ENCODE assay signal across 24 mouse cellular contexts in the genomic region with DNA sequence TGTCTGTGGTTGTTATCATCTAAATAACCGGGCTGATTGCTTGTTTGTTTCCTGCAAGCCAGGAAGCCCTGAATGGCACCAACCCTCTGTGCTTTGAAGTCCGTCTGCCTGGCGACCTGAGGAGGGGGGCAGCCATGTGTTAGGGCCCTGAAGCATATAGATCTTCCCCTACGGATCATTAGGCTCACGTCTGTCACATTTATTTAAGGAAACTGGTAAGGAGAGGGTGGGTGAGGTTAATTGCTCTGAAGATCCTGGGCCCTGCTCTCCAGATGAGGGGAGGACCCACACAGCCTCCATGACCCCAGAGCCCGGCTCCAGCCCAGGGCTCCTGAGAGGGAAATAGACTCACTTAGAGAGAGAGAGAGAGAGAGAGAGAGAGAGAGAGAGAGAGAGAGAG. TPM values are rescaled to one million over a fixed set of nuclear protein-coding genes. Genes with fewer than 3 reads are reported as not detected.
DNase-seq lines count a peak whose midpoint lies in the region; ATAC-seq lines count a peak whose summit lies in the region.
"Had no signal": no experiment of that assay in that cellular context is flagged by ENCODE, and none has a peak within 500 bp of the region (broad histone marks: within the 10 kb centered on the region; RNA-seq: fewer than 3 reads in every experiment).

No protein-coding gene starts in this region.

- 8% methylated on average over 6 of the region's 6 CpGs for WGBS in heart, embryonic 11.5 days (ENCODE audit: insufficient replicate concordance)
- 27% methylated on average over 6 of the region's 6 CpGs for WGBS in heart, embryonic 15.5 days

- H3K27ac ChIP-seq in heart, embryonic 11.5 days (ENCODE audit: low read depth, low read length) = peak overlapping the region; percentile 93
- H3K27ac ChIP-seq in heart, embryonic 15.5 days = peak overlapping the region; percentile 63
- H3K27ac ChIP-seq: embryonic facial prominence, embryonic 13.5 days; forebrain, embryonic 12.5 days; hindbrain, embryonic 10.5 days; hindbrain, embryonic 15.5 days had no signal

- H3K9me3 ChIP-seq in heart, embryonic 11.5 days (replicated peaks; ENCODE audit: control insufficient read depth, low read length) = no peaks in the 10 kb centered on the region
- no peaks in the 10 kb centered on the region for H3K9me3 ChIP-seq in heart, embryonic 15.5 days (replicated peaks)
- no peaks in the 10 kb centered on the region for H3K9me3 ChIP-seq in megakaryocyte, embryonic 14.5 days
- H3K9me3 ChIP-seq: embryonic facial prominence, embryonic 13.5 days; forebrain, embryonic 12.5 days; hindbrain, embryonic 10.5 days; hindbrain, embryonic 15.5 days had no signal

- no peak for ATAC-seq in heart, embryonic 11.5 days (replicated peaks; ENCODE audit: insufficient number of reproducible peaks, low FRiP score, low TSS enrichment)
- ATAC-seq in heart, embryonic 15.5 days (replicated peaks; ENCODE audit: insufficient number of reproducible peaks, insufficient read depth, low FRiP score, low read depth) = no peak
- ATAC-seq in megakaryocyte, adult 5-6 weeks (ENCODE audit: poor library complexity, severe bottlenecking) = no peak
- ATAC-seq: activated CD4-positive, CD25-positive, alpha-beta regulatory T cell, adult 4 months; forebrain, embryonic 16.5 days; Patski had no signal

- H3K9ac ChIP-seq in heart, embryonic 11.5 days (ENCODE audit: low read depth, low read length) = peak overlapping the region; percentile 24; the same call in 1 of the 2 replicates
- no peak overlapping the region for H3K9ac ChIP-seq in heart, embryonic 15.5 days
- H3K9ac ChIP-seq: embryonic facial prominence, embryonic 13.5 days; forebrain, embryonic 12.5 days; hindbrain, embryonic 15.5 days had no signal

- peaks cover 54% of the 10 kb centered on the region for H3K27me3 ChIP-seq in heart, embryonic 11.5 days (ENCODE audit: control insufficient read depth, insufficient read depth, low read length)
- peaks cover 78% of the 10 kb centered on the region for H3K27me3 ChIP-seq in heart, embryonic 15.5 days
- peaks cover 83% of the 10 kb centered on the region for H3K27me3 ChIP-seq in megakaryocyte, embryonic 14.5 days (replicated peaks)
- H3K27me3 ChIP-seq: CH12.LX had no signal

- H3K36me3 ChIP-seq in heart, embryonic 11.5 days (ENCODE audit: control insufficient read depth, insufficient read depth, low read length) = no peaks in the 10 kb centered on the region
- no peaks in the 10 kb centered on the region for H3K36me3 ChIP-seq in heart, embryonic 15.5 days
- no peaks in the 10 kb centered on the region for H3K36me3 ChIP-seq in megakaryocyte, embryonic 14.5 days (replicated peaks; ENCODE audit: low read length)
- H3K36me3 ChIP-seq: embryonic facial prominence, embryonic 13.5 days; forebrain, embryonic 12.5 days; hindbrain, embryonic 10.5 days; hindbrain, embryonic 15.5 days had no signal

- no peak for DNase-seq in heart, postnatal 14 days
- DNase-seq in heart, adult 18-20 months = no peak
- no peak for DNase-seq in adrenal gland, adult 8-10 months
- DNase-seq: adrenal gland, postnatal 25 days; cerebellum, adult 18-20 months; cerebellum, adult 9-11 months; cerebellum, postnatal 36 days; gastrocnemius, postnatal 10 days; kidney, adult 11 months; kidney, adult 9 months had no signal

- intact Hi-C loops in heart, postnatal 14 days (cut with DNase I) = no loop called here

- 0 out of 2 replicates have a peak, but pooled peaks cover 6% of the 10 kb centered on the region for H3K4me1 ChIP-seq in heart, embryonic 11.5 days (ENCODE audit: control insufficient read depth, insufficient read depth, low read length)
- H3K4me1 ChIP-seq in heart, embryonic 15.5 days (replicated peaks) = peaks cover 15% of the 10 kb centered on the region; the same call in 1 of the 2 replicates
- no peaks in the 10 kb centered on the region for H3K4me1 ChIP-seq in megakaryocyte, embryonic 14.5 days
- H3K4me1 ChIP-seq: forebrain, embryonic 12.5 days; hindbrain, embryonic 15.5 days had no signal

- no peak overlapping the region for H3K4me3 ChIP-seq in heart, embryonic 11.5 days (ENCODE audit: low read depth, low read length)
- H3K4me3 ChIP-seq in heart, embryonic 15.5 days = no peak overlapping the region
- H3K4me3 ChIP-seq in megakaryocyte, embryonic 14.5 days (replicated peaks) = peak overlapping the region; percentile 11
- H3K4me3 ChIP-seq: embryonic facial prominence, embryonic 13.5 days; forebrain, embryonic 12.5 days; hindbrain, embryonic 10.5 days; hindbrain, embryonic 15.5 days had no signal

- no peak overlapping the region for H3K4me2 ChIP-seq in heart, embryonic 11.5 days
- no peak overlapping the region for H3K4me2 ChIP-seq in heart, embryonic 15.5 days
- H3K4me2 ChIP-seq: embryonic facial prominence, embryonic 13.5 days; forebrain, embryonic 12.5 days; hindbrain, embryonic 15.5 days had no signal

RNA-seq across cellular contexts. Expression of a gene that starts 37.1 kb away (rescaled TPM):
- polyA plus RNA-seq in heart, embryonic 11.5 days (2014; fragmentation: Nextera tagmentation; extraction: Ambion mirVana) = 40.1 and 41.1 TPM in 2 replicates
- total RNA-seq in heart, postnatal 14 days (2021) = 10 to 100 TPM; 18.9 to 36.8 TPM
- polyA plus RNA-seq in heart, embryonic 15.5 days (2015; fragmentation: Nextera tagmentation; extraction: Ambion mirVana) = 30.1 and 33.8 TPM in 2 replicates
- 10 to 100 TPM; 18.5 to 25.8 TPM for total RNA-seq in heart, adult 18-20 months (2021)
- polyA plus RNA-seq in megakaryocyte, embryonic 14.5 days (2012; ENCODE audit: insufficient read depth, low replicate concordance) = 0.06 TPM in 1 of 2 replicates, not detected in the other
- total RNA-seq in megakaryocyte, adult 5-6 weeks (2015) = not detected in 2 replicates
- not detected in 2 replicates for total RNA-seq in megakaryocyte, adult 5-6 weeks (2017)
- total RNA-seq in adrenal gland, adult 8-10 months (2022) = under 1 TPM in 3 of 4 experiments, not detected in 1; 0.17 to 0.20 (median 0.19) TPM
- total RNA-seq: CH12.LX had no signal
- polyA plus RNA-seq: activated CD4-positive, CD25-positive, alpha-beta regulatory T cell, adult 4 months; forebrain, embryonic 16.5 days; frontal cortex, adult 2 months; hindbrain, embryonic 10.5 days; intestine, embryonic 14.5 days; Patski had no signal

Comparison
In these comparisons a context has a peak if more than half of its experiments do, and no peak if none do; other contexts are left out.
1. RNA of a gene that starts 37.1 kb away (total RNA-seq): 18.9 to 36.8 TPM in heart, postnatal 14 days and 18.5 to 25.8 TPM in heart, adult 18-20 months; 0.17 to 0.20 TPM in adrenal gland, adult 8-10 months and not detected in megakaryocyte, adult 5-6 weeks; every median in the first group is over 10 times any median in the second.